Mouse (Mus musculus) limb, embryonic 14.5 days (tissue): ENCODE results near the gene Ganc. TPM values are rescaled to one million over a fixed set of nuclear protein-coding genes. Genes with fewer than 3 reads are reported as not detected.

Experiments used
- ATAC-seq: fragments of 200-750 bp; cut with Nextera tagmentation; 2 replicates; pipeline ENCODE4 v1.8.0; 2017; ENCODE audit warnings: low read depth, moderate number of reproducible peaks, moderate TSS enrichment; ENCODE audit not compliant: low FRiP score
- DNase-seq: peaks from one replicate; pipeline ENCODE4 v3.0.0-alpha.2; 2015; ENCODE audit warnings: low spot score
- H3K27ac ChIP-seq: fragments of 300-500 bp; sonication (generic); replicated peaks from 2 replicates; pipeline ENCODE4 v1.5.1; 2014; ENCODE audit warnings: low read depth, mild to moderate bottlenecking, low read length, moderate library complexity, mixed read lengths
- H3K27me3 ChIP-seq: fragments of 300-500 bp; sonication (generic); 2 replicates; pipeline ENCODE4 v1.6.1; 2014; ENCODE audit warnings: low read length, mixed read lengths; ENCODE audit not compliant: control insufficient read depth, insufficient read depth
- H3K36me3 ChIP-seq: fragments of 300-500 bp; sonication (generic); 2 replicates; pipeline ENCODE4 v1.6.1; 2014; ENCODE audit warnings: mild to moderate bottlenecking, low read length, moderate library complexity, mixed read lengths; ENCODE audit not compliant: control insufficient read depth, insufficient read depth
- H3K4me1 ChIP-seq: fragments of 300-500 bp; sonication (generic); 2 replicates; pipeline ENCODE4 v1.6.1; 2014; ENCODE audit warnings: antibody characterized with exemption, low read length, mixed read lengths; ENCODE audit not compliant: control insufficient read depth, insufficient read depth
- H3K4me2 ChIP-seq: fragments of 300-500 bp; sonication (generic); replicated peaks from 2 replicates; pipeline ENCODE4 v1.6.1; 2014; ENCODE audit warnings: low read depth, mild to moderate bottlenecking, low read length, moderate library complexity; ENCODE audit not compliant: severe bottlenecking
- H3K4me3 ChIP-seq: fragments of 300-500 bp; sonication (generic); replicated peaks from 2 replicates; pipeline ENCODE4 v1.5.1; 2014; ENCODE audit warnings: low read length
- H3K9ac ChIP-seq: fragments of 300-500 bp; sonication (generic); 2 replicates; pipeline ENCODE4 v1.6.1; 2014; ENCODE audit warnings: mild to moderate bottlenecking, low read depth, low read length, moderate library complexity; ENCODE audit not compliant: severe bottlenecking
- H3K9me3 ChIP-seq: fragments of 300-500 bp; sonication (generic); 2 replicates; pipeline ENCODE4 v1.6.1; 2016; ENCODE audit warnings: low read length; ENCODE audit not compliant: control insufficient read depth
- POLR2A ChIP-seq: fragments of 200-500 bp; IDR thresholded peaks from 2 replicates; pipeline ENCODE4 v1.8.0; 2012; ENCODE audit warnings: inconsistent platforms, mild to moderate bottlenecking, moderate library complexity, borderline replicate concordance; ENCODE audit not compliant: insufficient read depth, insufficient read length; ENCODE audit errors: extremely low read depth
- WGBS: fragments of 180-500 bp; shearing (Covaris S2); extraction: QIAGEN DNeasy Blood & Tissue Kit; methylation state at CpG from one replicate; pipeline ENCODE4 v1.1.7; 2014; 5-methylcytosine and 5-hydroxymethylcytosine counted together
- polyA plus RNA-seq, 2 experiments: library from polyadenylated mRNA; depleted of rRNA in 1 of 2; stranded (reverse) in 1 of 2; unstranded in 1 of 2; fragments of >200 nt; fragmentation: Nextera tagmentation in 1 of 2; extraction: Ambion mirVana in 1 of 2; gene quantifications; 2 replicates each; pipeline versions ENCODE4 v1.2.1 to v1.2.3; 2012 to 2014

Ganc gene
- polyA plus RNA-seq, 2 experiments: 7.8 to 8.1 TPM

GRCm38 (mm10) chr2:120447306-120447705 is 43.6 kb downstream of the Ganc start:
- no peaks in the 10 kb centered on the region for H3K27me3 ChIP-seq
- no peak for ATAC-seq
- WGBS: 96% methylated on average over 1 of the region's 1 CpGs
- H3K27ac ChIP-seq: no peak overlapping the region
- TF ChIP-seq POLR2A: no peak
- no peaks in the 10 kb centered on the region for H3K36me3 ChIP-seq
- H3K9me3 ChIP-seq: no peaks in the 10 kb centered on the region
- no peak for DNase-seq
- H3K9ac ChIP-seq: no peak overlapping the region
- no peak overlapping the region for H3K4me3 ChIP-seq
- H3K4me2 ChIP-seq: no peak overlapping the region
- no peaks in the 10 kb centered on the region for H3K4me1 ChIP-seq

GRCm38 (mm10) chr2:120450724-120451123 is 47.0 kb downstream of the Ganc start:
- no peak overlapping the region for H3K27ac ChIP-seq
- no peak for TF ChIP-seq POLR2A
- ATAC-seq (no peak), DNase-seq (no peak)
- H3K9ac ChIP-seq: no peak overlapping the region
- H3K4me2 ChIP-seq: no peak overlapping the region
- H3K4me1 ChIP-seq: no peaks in the 10 kb centered on the region
- no peaks in the 10 kb centered on the region for H3K27me3 ChIP-seq
- no peak overlapping the region for H3K4me3 ChIP-seq
- WGBS: 62% methylated on average over 6 of the region's 6 CpGs
- no peaks in the 10 kb centered on the region for H3K9me3 ChIP-seq
- H3K36me3 ChIP-seq: no peaks in the 10 kb centered on the region

GRCm38 (mm10) chr2:120452600-120452999 is 48.9 kb downstream of the Ganc start:
- Histone ChIP-seq H3K9me3 (no peaks in the 10 kb centered on the region), H3K9ac (no peak overlapping the region), H3K4me1 (no peaks in the 10 kb centered on the region), H3K27me3 (no peaks in the 10 kb centered on the region), H3K36me3 (no peaks in the 10 kb centered on the region), H3K4me3 (no peak overlapping the region), H3K4me2 (no peak overlapping the region), H3K27ac (no peak overlapping the region)
- WGBS: 79% methylated on average over 4 of the region's 4 CpGs
- no peak for TF ChIP-seq POLR2A
- no peak for ATAC-seq
- DNase-seq: no peak

- DNase-seq (no peak), ATAC-seq (no peak)
- H3K36me3 ChIP-seq: no peaks in the 10 kb centered on the region
- WGBS: 71% methylated on average over 2 of the region's 2 CpGs
- no peak overlapping the region for H3K27ac ChIP-seq
- H3K4me1 ChIP-seq: no peaks in the 10 kb centered on the region
- TF ChIP-seq POLR2A: no peak
- H3K27me3 ChIP-seq: no peaks in the 10 kb centered on the region
- H3K9ac ChIP-seq: no peak overlapping the region
- H3K4me3 ChIP-seq: no peak overlapping the region
- no peaks in the 10 kb centered on the region for H3K9me3 ChIP-seq
- no peak overlapping the region for H3K4me2 ChIP-seq
Measured at GRCm38 (mm10) chr2:120454987-120455386, 51.3 kb downstream of the Ganc start.

GRCm38 (mm10) chr2:120455719-120456118 is 52.0 kb downstream of the Ganc start, which contains the start of gene Capn3:
Gene Capn3, plus strand, starts transcription at chr2:120456019.
- H3K4me1 ChIP-seq: no peaks in the 10 kb centered on the region
- no peak for DNase-seq
- 71% methylated on average over 4 of the region's 4 CpGs for WGBS
- no peaks in the 10 kb centered on the region for H3K36me3 ChIP-seq
- ATAC-seq: no peak
- no peak within 1 kb of the TSS for H3K9ac ChIP-seq
- H3K27me3 ChIP-seq: no peaks in the 10 kb centered on the region
- no peak within 1 kb of the TSS for H3K4me2 ChIP-seq
- no peak within 1 kb of the TSS for H3K4me3 ChIP-seq
- TF ChIP-seq POLR2A: no peak
- no peaks in the 10 kb centered on the region for H3K9me3 ChIP-seq
- no peak within 1 kb of the TSS for H3K27ac ChIP-seq

GRCm38 (mm10) chr2:120460216-120460615 is 56.5 kb downstream of the Ganc start:
- DNase-seq: no peak
- H3K4me1 ChIP-seq: no peaks in the 10 kb centered on the region
- TF ChIP-seq POLR2A: no peak
- no peak for ATAC-seq
- 80% methylated on average over 4 of the region's 4 CpGs for WGBS
- H3K4me3 ChIP-seq: no peak overlapping the region
- H3K9ac ChIP-seq: no peak overlapping the region
- no peaks in the 10 kb centered on the region for H3K36me3 ChIP-seq
- H3K27me3 ChIP-seq: no peaks in the 10 kb centered on the region
- H3K9me3 ChIP-seq: no peaks in the 10 kb centered on the region
- H3K4me2 ChIP-seq: no peak overlapping the region
- H3K27ac ChIP-seq: no peak overlapping the region
